Mouse (Mus musculus) cortical plate, adult 2 months (tissue): ENCODE results near the gene Otx2. TPM values are rescaled to one million over a fixed set of nuclear protein-coding genes. Genes with fewer than 3 reads are reported as not detected.
"Not testable (repeated sequence)": the region's sequence is repeated elsewhere in the genome, so short reads cannot be mapped to it uniquely, and the experiment has no call there.

Experiments
- H3K27ac ChIP-seq: fragments of 200-500 bp; 2 replicates; pipeline ENCODE4 v1.5.1; 2012; ENCODE audit warnings: low read length, control low read depth, inconsistent platforms; ENCODE audit not compliant: insufficient read depth
- H3K4me1 ChIP-seq: fragments of 200-500 bp; 2 replicates; pipeline ENCODE4 v1.6.1; 2011; ENCODE audit warnings: low read length; ENCODE audit not compliant: control insufficient read depth, insufficient read depth
- H3K4me3 ChIP-seq: fragments of 200-500 bp; 2 replicates; pipeline ENCODE4 v1.5.1; 2011; ENCODE audit warnings: mild to moderate bottlenecking, low read length, control low read depth; ENCODE audit not compliant: insufficient read depth
- CTCF ChIP-seq: fragments of 200-500 bp; IDR thresholded peaks from 2 replicates; pipeline ENCODE4 v1.5.1; 2011; ENCODE audit warnings: mild to moderate bottlenecking, control low read depth, low read length; ENCODE audit not compliant: insufficient read depth; ENCODE audit errors: extremely low read depth
- POLR2A ChIP-seq: fragments of 200-500 bp; IDR thresholded peaks from 2 replicates; pipeline ENCODE4 v1.6.1; 2011; ENCODE audit warnings: mild to moderate bottlenecking, low read length, control low read depth; ENCODE audit not compliant: insufficient read depth; ENCODE audit errors: extremely low read depth
- polyA plus RNA-seq: library from polyadenylated mRNA; depleted of rRNA; stranded (reverse); fragments of >200 nt; gene quantifications from 2 replicates; pipeline ENCODE4 v1.2.3, GENCODE M21; 2012; rRNA removed

Otx2 gene
- polyA plus RNA-seq, 1 experiment: 0.44 TPM

DNA sequence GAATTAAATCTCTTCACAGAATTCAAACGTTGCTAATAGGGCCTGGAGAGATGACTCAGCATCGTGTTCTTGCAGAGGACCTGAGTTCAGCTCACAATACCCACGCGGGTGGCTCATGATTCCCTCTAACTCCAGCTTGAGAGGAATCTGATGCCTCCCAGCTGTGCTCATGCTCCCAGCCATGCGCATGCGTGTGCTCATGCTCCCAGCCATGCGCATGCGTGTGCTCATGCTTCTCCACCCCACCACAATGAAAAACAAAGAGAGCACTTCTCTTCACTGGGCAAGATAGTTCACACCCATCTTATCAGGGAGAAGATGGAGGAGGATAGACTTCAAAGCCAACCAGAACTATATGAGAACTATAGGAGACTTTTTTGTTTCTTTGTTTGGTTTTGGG lies 41.3 kb downstream of the Otx2 start:
- no peak overlapping the region for H3K4me3 ChIP-seq
- no peak overlapping the region for H3K27ac ChIP-seq
- no peak for TF ChIP-seq POLR2A
- TF ChIP-seq CTCF: no peak
- H3K4me1 ChIP-seq: no peaks in the 10 kb centered on the region

DNA sequence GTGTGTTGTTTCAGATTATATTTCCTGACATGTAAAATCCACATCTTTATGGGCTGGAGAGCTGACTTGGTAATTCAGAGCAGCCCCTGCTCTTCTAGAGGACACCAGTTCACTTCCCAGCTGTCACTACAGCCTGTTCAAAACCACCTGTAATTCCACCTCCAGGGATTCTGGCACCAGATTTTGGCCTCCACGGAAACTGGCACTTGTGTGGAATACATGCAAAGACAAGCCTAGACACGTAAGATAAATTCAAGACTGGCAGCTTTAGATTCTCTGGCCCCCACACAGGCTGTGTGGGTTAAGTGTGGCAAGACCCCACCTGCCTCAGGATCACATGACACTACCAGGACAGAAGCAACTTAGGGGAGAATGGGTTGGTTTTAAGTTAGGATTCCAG lies 42.1 kb downstream of the Otx2 start:
- no peak for TF ChIP-seq POLR2A
- H3K4me3 ChIP-seq: no peak overlapping the region
- no peaks in the 10 kb centered on the region for H3K4me1 ChIP-seq
- no peak overlapping the region for H3K27ac ChIP-seq

DNA sequence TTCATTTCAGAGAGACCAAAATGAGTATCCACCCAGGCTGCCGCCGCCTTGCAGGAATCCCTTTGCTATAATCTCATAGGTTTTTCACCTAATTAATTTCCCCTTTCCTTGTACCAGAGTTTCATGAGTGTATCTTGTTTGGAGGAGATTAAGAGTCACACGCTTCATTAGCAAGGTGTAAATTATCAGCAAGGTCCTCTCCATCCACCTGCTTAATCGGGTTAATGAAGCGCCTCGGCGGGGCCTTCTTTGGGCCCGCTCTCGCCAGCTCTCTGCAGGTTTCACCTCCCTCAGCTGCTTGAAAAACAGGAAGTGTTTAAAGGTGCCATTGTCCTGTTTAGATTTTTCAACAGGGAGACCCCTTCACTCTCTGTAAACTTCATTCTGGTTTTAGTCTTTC lies 44.2 kb downstream of the Otx2 start:
- no peak overlapping the region for H3K4me3 ChIP-seq

DNA sequence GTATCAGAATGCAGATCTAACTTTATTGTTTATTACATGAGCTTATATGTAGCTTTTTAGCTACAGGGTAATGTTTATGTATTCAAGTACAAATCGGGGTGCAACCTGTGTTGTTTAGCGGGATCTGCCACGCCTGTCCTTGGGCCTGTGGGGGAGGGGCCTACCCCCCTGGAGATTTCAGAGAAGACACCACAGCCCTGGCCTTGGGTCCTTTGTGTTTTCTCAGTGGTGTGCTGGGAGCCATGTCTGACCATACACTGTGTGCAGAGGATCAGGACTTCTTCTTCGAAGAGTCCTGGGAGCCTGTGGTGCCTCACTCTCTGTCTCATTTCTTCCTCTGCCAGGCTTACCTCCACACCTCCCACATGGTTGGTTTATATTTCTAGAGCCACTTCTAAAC lies 47.3 kb downstream of the Otx2 start:
- Histone ChIP-seq H3K4me1 (no peaks in the 10 kb centered on the region), H3K4me3 (no peak overlapping the region), H3K27ac (no peak overlapping the region)
- TF ChIP-seq CTCF: no peak
- TF ChIP-seq POLR2A: no peak

More for the DNA sequence above, 44.2 kb downstream of the Otx2 start:
- no peaks in the 10 kb centered on the region for H3K4me1 ChIP-seq
- TF ChIP-seq POLR2A (no peak), CTCF (no peak)
- no peak overlapping the region for H3K27ac ChIP-seq

DNA sequence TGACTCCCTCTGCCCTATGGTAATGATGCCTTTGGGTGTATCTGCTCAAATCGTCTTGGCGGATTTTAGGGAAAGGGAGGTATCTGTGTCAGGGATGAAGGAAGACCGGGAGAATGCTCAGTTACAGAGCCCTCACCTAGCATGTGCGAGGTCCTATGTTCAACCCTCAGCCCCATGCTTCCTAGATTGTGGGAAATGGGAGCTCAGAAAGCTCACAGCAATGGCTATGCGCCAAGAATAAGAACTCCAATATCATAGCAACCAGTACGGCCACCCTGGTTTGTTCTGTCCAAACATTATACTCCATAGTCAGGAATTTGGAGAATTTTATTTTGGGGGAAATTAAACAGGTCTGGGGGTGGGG lies 48.3 kb downstream of the Otx2 start:
- Histone ChIP-seq H3K27ac (no peak overlapping the region), H3K4me3 (no peak overlapping the region), H3K4me1 (no peaks in the 10 kb centered on the region)
- TF ChIP-seq POLR2A (no peak), CTCF (no peak)

DNA sequence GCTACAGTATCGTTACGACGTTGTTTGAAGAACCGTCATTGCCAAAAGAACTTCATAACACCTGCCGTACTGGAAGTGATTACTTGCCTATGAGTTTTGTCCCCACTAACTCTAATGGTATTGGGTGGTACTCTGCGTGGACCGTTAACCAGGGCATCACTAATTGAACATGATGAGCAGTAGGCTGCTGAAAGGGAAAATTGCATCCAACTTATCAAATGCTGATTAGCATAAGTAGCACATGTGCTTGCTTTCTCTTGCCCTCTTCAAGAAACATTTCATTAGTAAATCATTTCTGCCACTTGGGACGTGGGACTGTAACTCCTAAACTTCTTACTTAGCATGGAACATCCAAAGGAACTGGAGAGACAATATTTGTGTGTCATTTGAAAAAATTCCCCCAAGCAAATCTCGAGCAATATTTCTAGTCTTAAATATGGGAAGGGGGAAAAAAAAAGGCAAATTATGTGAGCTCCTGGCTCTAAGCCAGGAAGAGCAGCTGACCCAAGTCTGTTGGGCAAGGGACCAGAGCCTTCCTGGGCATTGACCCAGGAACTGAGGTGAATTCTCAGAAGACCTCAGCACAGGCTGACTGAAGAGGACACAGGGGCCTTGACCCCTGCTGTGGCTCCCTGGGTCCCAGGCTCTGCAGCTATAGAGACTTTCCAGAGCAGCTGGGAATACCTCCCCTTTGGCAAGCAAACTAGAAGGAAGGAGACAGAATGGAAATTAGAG lies 48.9 kb downstream of the Otx2 start:
- Histone ChIP-seq H3K4me3 (no peak overlapping the region), H3K27ac (no peak overlapping the region), H3K4me1 (no peaks in the 10 kb centered on the region)
- TF ChIP-seq POLR2A (no peak), CTCF (no peak)

DNA sequence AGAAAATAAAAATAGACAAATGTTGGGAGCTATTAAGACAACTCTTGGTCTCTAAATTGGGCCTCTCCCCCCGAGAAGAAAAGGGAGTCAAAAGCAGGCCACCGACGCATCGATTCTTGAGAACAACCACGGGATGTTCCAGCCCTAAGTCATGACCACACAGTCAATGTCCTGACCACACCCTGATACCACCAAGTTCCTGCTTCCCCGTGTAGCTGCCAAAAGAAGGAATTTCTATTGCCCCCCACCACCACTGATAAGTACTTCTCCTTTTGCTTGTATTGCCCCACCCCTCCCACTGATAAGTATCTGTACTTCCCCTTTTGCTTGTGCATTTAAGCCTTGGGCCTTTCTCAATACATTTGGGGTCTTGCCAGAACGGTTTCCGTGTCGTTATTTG lies 50.9 kb downstream of the Otx2 start:
- not testable (repeated sequence) for H3K4me3 ChIP-seq, H3K27ac ChIP-seq, H3K4me1 ChIP-seq

DNA sequence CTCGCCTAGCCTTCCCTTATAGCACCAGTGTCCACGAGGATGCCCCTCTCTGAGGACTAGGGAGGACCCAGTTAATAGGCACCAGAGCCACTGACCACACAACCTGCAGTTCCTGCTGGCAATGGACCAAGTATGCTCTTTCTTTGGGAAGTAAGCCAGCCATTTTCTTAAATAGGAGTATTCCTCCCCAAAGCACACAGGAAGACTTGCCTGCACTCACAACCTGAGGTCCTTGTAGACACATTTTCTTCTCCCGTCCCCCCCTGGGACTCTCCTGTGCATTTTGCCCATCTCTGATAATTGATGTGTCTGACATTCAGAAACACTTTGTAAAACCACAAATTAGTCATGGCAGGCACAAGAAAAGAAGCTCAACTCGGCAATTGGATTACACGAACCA lies 57.3 kb downstream of the Otx2 start:
- TF ChIP-seq CTCF (no peak), POLR2A (no peak)
- Histone ChIP-seq H3K27ac (no peak overlapping the region), H3K4me3 (no peak overlapping the region), H3K4me1 (no peaks in the 10 kb centered on the region)

DNA sequence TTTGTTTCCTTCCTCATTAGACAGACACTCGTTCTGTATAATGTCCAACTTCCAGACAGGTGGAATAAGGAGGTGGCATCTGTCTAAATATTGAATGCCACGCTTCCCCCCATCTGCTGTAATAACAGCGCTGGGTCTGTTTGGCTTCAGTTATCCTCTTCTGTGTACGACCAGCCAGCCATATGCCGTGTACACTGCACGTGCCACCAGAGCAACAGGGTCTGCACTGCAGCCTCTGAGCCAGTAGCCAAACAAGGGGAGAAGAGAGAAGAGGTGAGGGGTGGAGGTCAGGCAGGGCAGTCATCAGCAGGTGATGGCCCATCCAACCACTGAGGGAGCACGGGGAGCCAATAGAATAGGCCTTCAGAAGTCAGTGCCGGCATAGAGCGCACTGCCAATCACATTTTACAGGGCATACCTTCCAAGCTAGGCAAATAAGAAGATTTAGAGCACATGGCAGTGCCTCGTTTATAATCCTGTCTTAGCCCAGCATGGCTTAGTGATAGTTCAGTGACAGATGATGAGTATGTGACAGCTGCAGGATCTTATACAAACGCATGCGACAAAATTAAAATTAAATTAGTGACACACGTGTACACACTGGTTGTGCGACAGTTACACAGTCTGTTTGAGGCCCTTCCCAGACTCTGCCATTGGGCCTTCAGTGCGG lies 64.8 kb downstream of the Otx2 start:
- TF ChIP-seq CTCF (no peak), POLR2A (no peak)
- Histone ChIP-seq H3K27ac (no peak overlapping the region), H3K4me1 (no peaks in the 10 kb centered on the region), H3K4me3 (no peak overlapping the region)

Other genes starting within 250 kb of the Otx2 start
- gene Tmem260, start 227.7 kb downstream of the Otx2 start, polyA plus RNA-seq: 18.2 and 20.1 TPM in 2 replicates